Mouse (Mus musculus) layer of hippocampus, adult 9-10 months (tissue): ENCODE data around the gene Oaf.

Experiments
- DNase-seq: peaks from one replicate; pipeline ENCODE4 v3.0.0; 2022; ENCODE audit warnings: low spot score

The Oaf gene

GRCm38 (mm10) chr9:43245801-43246570, 6.3 kb upstream of the Oaf start:
- no peak for DNase-seq

GRCm38 (mm10) chr9:43242432-43242831, 2.7 kb upstream of the Oaf start:
- no peak for DNase-seq

GRCm38 (mm10) chr9:43241970-43242369, 2.3 kb upstream of the Oaf start:
- DNase-seq: no peak

GRCm38 (mm10) chr9:43241291-43241690, 1.6 kb upstream of the Oaf start:
- no peak for DNase-seq

GRCm38 (mm10) chr9:43240594-43240900, 836 bp upstream of the Oaf start:
- no peak for DNase-seq

GRCm38 (mm10) chr9:43238631-43239545, 823 bp downstream of the Oaf start:
- no peak for DNase-seq

GRCm38 (mm10) chr9:43238167-43238566, 1.5 kb downstream of the Oaf start:
- DNase-seq: no peak

- DNase-seq: no peak
Measured at GRCm38 (mm10) chr9:43237111-43237775, 2.5 kb downstream of the Oaf start.

GRCm38 (mm10) chr9:43236576-43236975, 3.1 kb downstream of the Oaf start:
- DNase-seq: no peak

- DNase-seq: no peak
Measured at GRCm38 (mm10) chr9:43236106-43236505, 3.6 kb downstream of the Oaf start.

GRCm38 (mm10) chr9:43235336-43235735, 4.4 kb downstream of the Oaf start:
- DNase-seq: no peak

GRCm38 (mm10) chr9:43234496-43234895, 5.2 kb downstream of the Oaf start:
- no peak for DNase-seq

- DNase-seq: no peak
Measured at GRCm38 (mm10) chr9:43233515-43233914, 6.2 kb downstream of the Oaf start.

GRCm38 (mm10) chr9:43233044-43233443, 6.7 kb downstream of the Oaf start:
- DNase-seq: no peak

- no peak for DNase-seq
Measured at GRCm38 (mm10) chr9:43232286-43232685, 7.4 kb downstream of the Oaf start.

GRCm38 (mm10) chr9:43231805-43232204, 7.9 kb downstream of the Oaf start:
- no peak for DNase-seq

GRCm38 (mm10) chr9:43230886-43231285, 8.8 kb downstream of the Oaf start:
- DNase-seq: no peak

GRCm38 (mm10) chr9:43229962-43230361, 9.7 kb downstream of the Oaf start:
- no peak for DNase-seq

- DNase-seq: no peak
Measured at GRCm38 (mm10) chr9:43229398-43229895, 10.3 kb downstream of the Oaf start.

- no peak for DNase-seq
Measured at GRCm38 (mm10) chr9:43228745-43229144, 11.0 kb downstream of the Oaf start.

GRCm38 (mm10) chr9:43227626-43228025, 12.1 kb downstream of the Oaf start:
- DNase-seq: no peak

GRCm38 (mm10) chr9:43226573-43227160, 13.0 kb downstream of the Oaf start:
- no peak for DNase-seq
